Mouse (Mus musculus) cerebellum, adult 18-20 months (tissue): ENCODE data around the gene Sct.
"Not testable (repeated sequence)": the region's sequence is repeated elsewhere in the genome, so short reads cannot be mapped to it uniquely, and the experiment has no call there.

Experiments used
- DNase-seq, 2 experiments: peaks; one replicate each; pipeline ENCODE4 v3.0.0; 2021

Sct gene

DNA sequence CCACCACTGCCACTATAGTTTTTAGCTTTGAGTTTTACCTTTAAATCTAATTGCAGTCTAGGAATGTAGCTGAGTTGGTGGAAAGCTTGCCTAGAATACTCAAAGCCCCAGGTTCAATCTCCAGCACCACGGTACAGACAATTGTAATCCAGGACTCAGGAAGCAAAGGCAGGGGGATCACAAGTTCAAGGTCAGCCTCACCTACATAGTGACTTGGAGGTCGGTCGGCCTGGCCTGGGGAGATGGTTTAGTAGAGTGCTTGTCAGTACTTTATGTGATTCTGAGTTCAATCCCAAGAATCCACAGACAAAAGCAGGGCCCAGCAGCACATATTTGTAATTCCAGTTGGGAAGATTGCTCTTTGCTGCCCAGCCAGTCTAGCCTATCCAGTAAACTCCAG lies 9.1 kb upstream of the Sct start:
- no peak for DNase-seq

DNA sequence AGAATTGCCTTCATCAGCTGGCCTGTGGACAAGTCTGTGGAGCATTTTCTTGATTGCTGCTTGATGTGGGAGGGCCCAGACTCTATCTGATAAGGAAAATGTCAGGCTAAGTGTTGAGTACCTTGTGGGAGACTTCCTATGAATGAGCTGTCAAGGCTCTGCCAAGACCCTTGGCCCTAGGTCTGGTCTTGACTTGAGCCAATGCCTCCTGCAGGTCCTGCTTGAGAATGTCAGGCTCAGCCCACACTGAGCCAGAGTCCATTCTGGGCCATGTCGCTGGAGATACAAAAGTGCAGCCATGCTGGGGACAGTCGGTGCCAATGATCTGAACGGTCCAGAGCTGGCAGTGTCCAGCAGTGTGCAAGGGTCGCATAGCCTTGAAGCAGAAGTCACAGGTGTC lies 3.8 kb upstream of the Sct start:
- DNase-seq: no peak

DNA sequence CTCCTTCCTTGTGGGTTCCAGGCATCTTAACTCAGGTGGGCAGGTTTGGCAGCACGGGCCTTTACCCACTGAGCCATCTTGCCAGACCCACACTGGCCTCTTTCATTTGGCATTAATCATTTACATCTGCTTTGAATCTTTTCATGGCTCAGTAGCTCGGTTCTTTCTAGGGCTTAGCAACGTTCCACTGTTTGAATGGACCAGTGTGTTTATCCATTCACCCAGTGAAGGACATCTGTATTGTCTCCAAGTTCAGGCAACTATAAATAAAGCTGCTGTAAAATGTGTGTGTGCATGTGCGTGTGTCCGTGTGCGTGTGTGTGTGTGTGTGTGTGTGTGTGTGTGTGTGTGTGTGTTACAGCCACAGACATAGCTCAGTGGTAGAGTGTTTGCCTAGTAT lies 2.5 kb upstream of the Sct start:
- DNase-seq: no peak

DNA sequence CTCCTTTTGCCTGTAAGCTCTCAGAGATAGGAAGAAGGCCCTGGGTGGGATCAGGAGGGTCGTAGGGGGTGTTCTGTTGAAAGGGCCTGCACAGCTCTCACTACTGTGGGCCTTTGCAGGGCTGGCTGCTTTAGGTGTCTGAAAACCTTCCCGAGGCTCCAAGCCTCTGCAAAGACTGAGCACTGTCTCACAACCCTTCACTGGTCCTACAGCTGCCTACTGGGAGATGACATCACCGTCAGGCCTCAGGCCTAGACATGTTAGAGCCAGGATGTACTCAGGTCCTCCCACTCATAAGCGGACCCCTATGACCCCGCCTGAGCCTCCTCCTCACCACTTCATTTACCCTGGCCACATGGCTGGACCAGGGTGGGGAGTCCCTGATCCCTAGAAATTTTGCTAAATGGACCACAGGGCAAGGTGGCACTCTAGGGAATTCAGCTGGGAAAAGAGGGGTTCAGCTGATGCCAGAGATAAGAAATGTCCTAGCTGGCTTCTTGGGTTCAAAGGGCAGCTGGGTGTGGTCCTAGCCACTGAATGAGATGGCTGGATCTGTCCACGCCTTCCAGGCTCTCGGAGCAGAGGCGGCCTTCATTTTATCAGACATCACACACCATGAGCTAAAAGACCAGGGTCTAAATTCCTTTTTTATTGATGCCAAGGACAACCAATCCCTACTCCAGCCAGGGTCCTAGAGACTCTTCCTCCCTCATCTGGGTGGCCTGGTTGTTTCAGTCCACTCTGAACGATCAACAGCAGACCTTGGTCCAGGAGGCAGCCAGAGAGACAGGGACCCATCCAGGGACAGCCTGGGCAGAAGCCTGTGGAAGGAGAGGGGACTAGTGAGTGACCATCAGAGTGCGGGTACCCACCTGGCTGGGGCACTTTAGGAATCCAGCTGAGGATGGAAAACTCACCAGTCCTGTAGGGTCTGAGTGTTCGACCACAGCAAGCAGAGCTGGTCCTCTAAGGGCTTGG lies 943 bp downstream of the Sct start:
- no peak for DNase-seq

DNA sequence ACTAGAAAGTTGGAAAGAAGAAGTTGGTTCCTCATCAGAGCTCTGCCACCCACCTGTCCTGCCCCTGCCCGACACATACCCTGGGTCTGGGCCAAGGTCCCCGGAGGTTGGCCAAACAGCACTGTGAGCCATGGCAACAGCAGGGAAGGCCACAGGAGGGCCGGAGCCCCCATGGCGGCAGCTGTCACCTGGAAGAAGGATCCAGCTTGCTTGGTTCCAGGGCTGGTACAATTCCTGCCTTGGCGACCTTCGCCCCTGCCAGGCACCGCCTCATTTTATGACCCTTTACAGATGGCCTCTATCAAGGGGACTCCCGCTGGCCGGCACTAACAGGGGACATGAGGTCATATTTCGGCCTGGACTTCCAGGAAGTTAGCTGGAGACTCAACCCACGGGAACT lies 2.4 kb downstream of the Sct start, which contains the start of gene Cdhr5:
Gene Cdhr5 (minus strand): TSS at position 241 of the 400 bp plus-strand sequence.
- no peak for DNase-seq

DNA sequence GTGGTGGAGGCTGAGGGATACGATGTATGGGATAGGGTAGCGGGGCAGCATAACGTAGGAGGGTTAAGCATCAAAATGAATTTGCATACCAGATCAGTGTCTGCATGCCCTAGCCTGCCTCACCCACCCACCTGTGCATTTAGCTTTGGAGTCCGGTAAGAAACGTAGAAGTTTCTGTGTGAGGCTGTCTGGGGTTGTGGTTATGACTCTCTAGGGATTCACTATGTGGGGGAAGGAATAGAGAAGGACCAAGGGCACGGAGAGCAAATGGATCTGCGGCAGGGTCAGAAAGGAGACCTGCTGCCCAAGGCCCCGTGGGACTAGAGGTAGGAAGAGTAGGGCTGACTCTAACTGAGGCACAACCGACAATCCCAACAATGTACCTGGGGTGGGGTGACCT lies 3.6 kb downstream of the Sct start:
- DNase-seq: no peak

DNA sequence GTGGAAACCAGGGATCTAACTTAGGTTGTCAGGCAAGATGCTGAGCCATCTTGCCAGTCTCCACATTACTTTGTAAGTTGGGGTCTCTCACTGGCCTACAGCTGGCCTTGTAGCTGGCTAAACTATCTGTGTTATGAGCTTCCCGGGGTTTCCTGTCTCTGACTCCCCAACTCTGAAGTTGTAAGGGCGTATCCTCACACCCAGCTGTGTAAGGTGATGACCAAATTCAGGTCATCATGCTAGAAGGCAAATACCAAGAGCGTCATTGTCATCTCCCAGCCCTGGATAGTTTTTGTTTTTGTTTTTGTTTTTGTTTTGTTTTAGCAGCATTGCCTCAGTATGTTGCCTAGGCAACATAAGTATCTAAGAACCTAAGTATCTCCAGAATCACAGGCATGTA lies 8.3 kb downstream of the Sct start:
- DNase-seq: no peak

DNA sequence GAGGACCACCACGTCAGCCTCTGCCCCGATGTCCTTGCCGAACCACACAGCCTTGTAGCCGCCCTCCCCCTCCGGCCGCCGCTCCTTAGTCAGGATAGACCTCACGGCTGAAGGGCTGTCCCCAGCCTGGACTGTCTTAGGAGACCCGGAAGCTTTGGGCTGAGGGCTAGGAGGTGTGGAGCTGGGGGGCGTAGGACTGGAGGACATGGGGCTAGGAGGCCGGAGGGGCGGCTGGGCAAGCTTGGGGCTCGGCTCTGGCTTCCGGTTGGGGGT lies 9.7 kb downstream of the Sct start:
- DNase-seq: no peak

DNA sequence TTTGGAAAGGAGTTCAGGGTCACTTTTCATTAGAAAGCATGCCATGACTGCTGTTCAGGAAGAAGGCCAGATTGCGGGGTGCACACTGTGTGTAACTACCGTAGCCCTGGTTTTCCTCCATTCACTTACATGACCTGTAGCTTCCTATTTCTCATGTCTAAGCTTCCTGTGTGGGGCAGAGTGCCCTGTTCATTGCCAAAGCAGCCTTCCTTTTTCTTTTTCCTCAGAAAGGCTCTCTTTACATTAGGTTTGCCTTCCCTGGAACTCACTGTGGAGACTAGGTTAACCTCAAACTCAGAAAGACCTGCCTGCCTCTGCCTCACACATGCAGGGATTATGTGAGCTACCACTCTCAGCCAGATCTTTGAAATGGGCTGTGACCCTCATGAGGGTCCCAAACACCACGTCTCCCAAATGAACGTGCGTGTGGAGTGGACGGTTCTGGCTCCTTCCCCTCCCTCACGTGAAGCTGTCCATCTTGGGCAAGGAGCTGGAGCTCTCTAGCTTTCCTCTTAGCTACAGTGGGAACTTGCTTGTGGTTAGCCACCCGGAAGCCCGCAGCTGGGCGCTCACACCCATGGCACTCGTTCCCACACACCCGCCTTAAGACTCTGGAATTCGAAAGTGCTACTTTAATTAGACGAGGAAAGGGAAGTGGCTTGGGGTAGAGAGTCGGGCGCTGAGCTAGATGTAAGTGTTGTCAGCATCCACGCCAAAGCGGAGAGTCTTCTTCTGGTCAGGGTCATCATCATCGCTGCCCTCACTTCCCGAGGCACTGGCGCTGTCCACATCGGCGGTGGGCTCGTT lies 10.3 kb downstream of the Sct start:
- no peak for DNase-seq

DNA sequence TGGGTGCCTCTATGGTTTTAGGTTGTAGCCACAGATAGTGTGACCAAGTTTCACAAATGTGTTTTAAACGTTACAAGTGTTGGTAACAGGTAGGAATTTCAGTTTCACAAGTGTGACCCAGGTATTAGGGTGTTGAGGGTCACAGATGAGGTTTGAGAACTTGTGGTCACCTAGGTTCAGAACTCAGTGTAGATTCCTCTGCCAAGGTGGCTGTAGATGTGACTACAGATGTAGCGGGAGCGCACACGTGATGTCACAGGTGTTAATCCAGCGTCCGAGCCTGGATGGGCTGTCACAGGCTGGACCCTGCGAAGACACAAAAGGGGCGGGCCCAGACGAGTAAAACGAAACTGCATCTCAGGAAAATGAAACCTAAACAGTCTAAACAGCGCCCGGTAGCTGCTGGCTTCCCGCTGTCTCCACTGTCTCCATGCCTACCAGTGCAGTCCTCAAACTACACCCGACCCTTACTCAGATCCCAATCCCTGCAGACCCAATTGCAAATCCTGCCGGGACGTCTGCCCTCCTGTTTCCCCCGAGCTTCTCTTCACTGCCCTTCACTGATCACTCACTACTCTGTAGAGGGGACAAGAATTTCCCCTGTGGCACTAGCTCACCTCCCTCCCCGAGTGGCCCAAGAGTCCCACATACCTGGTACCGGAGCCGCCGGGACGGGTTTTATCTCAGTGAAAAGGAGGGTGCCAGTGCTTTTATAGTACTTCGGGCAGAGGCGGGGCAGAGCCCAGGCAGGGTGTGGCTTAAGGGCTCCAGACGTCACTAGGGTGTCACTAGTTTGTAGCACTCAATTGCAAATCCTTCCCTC lies 13.0 kb downstream of the Sct start, which contains the start of gene Irf7:
Gene Irf7 (minus strand): TSS at position 743 of the 823 bp plus-strand sequence.
- peak; percentile 39 to 50 for DNase-seq

DNA sequence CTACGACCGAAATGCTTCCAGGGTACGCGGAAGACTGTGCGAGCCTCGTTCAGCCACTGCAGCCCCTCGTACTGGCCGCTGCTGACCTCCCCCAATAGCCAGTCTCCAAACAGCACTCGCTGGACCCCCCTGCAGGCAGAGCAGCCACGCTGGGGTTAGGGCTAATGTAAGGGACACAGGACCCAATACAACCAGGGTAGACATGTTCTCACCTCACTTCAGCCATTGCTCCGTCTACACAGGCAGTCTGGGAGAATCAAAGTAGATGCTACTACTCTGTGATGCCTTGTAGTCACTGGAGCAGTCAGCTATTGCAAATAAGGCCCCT lies 13.6 kb downstream of the Sct start:
- no peak for DNase-seq

DNA sequence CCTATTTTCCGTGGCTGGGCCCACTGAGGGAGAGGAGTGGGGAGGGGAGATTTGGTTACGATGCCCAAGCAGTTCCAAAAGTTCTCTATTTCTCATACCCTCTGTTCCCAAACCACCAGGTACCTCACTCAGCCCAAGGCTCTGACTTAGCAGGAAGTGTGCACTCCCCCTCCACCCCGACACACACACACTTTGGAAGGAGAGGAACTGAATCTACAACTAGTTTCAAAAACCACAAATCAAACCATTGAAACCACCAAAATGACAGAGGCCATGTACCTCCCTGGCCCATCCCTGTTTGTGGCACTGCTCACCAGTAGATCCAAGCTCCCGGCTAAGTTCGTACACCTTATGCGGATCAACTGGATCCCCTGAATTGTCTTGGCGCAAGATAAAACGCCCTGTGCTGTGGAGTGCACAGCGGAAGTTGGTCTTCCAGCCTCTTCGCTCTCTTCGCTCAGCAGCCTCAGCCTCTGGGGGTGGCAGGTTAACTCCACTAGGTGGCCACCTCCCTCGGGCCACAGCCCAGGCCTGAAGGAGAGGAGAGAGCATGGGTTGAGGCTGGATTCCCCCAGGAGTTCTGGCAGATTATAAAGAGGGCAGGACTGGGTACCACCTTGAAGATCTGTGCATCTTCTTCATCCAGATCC lies 14.0 kb downstream of the Sct start:
- peak; percentile 34 to 40 for DNase-seq

DNA sequence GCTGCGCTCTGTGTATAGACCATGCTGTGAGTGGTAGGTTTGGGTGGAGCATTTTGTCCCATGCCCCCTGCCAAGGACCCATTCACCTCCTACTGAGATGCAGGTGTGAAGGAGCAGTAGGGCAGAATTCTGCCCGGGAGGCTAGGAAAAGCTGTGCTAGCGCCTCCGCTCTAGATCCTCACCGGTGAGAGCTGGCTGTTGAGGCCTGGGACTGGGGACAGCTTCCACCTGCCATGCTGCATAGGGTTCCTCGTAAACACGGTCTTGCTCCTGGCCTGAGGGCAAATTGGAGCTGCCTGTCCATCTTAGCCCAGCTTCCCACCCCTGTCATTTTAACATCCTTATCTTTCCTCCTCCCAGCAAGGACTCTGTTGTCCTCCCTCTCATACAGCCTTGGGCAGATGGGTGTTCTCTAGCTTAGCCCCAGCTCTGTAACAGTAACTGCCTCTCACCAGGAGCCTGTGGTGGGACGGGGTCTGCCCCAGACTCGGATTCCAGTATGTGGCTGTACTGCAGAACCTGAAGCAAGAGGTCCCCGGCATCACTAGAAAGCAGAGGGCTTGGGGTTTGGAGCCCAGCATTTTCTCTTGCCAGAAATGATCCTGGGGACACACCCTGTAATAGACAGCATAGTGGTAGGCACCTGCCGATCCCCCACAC lies 14.8 kb downstream of the Sct start:
- no peak for DNase-seq

DNA sequence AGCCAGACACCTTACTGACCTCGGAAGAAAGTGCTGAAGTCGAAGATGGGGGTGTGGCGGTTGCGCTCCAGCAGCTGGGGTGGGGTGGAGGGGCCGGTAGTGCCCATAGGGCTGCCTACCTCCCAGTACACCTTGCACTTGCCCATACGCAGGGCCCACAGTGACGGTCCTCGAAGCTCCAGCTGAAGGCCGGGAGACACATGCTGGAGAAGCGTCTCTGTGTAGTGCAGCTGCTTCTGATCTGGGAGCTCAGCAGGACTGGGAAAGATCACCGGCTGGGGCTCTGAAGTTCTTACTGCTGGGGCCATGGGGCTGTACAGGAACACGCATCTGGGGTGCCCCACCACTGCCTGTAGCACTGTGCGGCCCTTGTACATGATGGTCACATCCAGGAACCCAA lies 15.3 kb downstream of the Sct start:
- DNase-seq: no peak

DNA sequence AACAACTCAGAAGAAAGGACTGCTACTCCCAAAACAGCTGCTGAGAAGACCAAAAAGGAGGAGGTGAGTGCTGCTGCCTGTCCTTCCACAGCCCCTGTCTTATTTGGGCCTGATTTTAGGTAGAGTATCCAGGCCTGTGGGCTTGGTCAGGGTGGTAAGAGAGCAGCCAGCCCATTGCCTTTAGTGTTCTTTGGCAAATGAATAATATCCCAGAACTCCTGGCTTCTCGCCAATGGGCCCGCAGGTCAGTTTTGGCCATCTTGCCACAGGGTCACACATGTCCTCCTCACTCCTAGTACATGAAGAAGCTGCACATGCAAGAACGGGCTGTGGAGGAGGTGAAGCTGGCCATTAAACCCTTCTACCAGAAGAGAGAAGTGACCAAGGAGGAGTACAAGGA lies 17.5 kb downstream of the Sct start:
- peak in 1 of 2 experiments; percentile 43 for DNase-seq

DNA sequence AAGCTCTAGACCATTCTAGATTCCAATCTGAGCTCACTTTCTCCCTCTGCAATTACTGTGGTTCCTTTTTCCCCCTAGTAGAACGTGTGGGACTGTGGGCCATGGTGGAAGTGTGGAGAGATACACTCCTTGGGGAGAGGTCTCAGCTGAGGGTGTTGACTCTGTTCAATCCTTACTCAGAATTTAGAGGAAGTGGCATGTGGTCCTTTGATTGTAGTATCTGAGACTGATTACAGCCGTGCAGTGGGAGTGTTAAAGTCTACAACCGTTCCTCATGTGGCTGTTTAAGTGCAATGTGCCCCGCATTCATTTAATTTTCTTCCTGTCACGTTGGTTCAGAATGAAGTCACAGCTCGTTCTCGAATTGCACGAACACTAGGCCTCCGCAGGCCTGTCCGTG lies 22.8 kb downstream of the Sct start:
- no peak for DNase-seq

DNA sequence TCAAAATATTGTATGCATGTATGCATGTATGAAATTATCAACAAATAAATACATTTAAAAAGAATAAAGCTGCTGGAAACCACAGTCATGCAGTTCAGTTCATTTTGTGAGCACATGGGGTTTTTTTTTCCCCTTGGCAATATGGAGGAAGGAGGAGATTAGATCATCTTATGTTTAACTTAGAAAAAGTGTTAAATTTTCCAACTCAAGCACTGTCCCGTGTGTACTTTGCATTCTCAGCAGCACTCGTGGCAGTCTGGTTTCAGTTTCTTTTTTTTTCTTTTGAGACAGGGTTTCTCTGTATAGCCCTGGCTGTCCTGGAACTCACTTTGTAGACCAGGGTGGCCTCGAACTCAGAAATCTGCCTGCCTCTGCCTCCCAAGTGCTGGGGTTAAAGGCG lies 28.4 kb downstream of the Sct start:
- DNase-seq: not testable (repeated sequence)

DNA sequence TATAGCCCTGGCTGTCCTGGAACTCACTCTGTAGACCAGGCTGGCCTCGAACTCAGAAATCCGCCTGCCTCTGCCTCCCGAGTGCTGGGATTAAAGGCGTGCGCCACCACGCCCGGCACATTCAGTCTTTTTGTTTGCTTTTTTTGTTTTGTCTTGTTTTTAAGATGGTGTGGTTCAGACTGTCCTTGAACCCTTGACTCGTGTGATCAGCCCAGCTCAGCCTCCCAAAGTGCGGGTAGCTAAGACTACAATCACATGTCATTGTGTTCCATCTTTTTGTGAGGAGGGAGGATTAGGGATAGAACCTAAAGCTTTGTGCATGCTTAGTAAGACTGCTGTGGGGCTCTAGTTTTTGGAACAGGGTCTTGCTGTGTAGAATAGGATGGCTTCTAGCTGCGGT lies 47.4 kb downstream of the Sct start:
- DNase-seq: no peak

DNA sequence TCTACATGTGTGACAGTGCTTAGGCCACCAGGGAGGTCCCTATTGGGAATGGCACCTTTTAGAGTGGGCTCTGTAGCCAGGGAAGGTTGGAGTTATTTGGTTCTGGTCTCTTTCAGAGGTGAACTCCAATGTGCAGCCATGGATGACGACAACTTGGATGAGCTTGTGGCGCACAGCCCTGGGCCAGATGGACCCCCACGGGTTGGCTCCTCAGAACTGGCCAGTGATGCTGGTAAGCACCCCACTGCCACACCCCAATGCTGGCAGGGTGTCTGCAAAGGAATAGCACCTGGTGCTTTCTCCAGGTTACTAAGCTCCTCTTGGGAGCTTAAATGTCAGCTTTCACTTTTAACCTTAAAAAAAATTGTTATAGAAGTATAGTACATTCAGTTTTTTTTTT lies 47.8 kb downstream of the Sct start:
- peak; percentile 34 to 40 for DNase-seq

DNA sequence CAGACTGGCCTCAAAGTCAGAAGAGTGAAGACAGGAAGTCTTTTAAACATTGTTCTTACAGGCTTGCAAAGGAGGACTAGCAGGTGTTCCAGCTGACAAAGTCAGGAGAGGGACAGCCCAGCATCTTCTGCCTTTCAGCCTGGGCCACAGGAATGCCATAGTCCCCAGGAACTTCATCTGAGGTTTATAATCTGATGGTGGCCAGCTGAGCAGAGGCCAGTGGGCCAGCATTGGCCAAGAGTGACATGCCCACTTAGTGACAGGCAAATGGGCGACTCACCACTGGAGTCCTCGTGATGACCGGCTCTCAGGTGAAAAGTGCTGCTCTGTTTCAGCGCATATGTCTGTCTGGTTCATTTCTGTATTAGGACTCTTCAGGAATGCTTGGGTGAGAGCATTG lies 48.4 kb downstream of the Sct start:
- DNase-seq: no peak

DNA sequence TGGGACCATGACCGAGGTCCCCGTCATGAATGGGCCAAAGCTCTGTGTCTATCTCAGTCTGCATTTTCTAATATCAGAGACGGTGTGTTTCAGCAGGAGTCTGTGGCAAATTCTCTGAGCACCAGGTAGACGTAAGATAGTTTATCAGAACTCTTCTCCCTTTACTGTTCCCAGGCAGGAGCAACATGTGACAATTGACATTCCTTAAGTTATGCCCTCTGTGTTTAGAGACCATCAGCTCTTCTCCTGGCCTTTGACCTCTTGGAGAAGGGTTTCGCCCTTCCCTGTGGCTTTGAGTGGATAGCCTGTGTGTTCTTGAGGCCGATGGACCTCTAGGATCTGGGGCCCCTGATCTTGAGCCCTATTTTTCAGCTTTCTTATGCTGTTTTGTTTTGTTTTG lies 49.2 kb downstream of the Sct start:
- no peak for DNase-seq
